Mouse (Mus musculus) liver, postnatal 0 days (tissue): ENCODE measurements around the gene Mbl1. TPM values are rescaled to one million over a fixed set of nuclear protein-coding genes. Genes with fewer than 3 reads are reported as not detected.
A peak's percentile ranks its signal among the peaks of the same experiment; 100 is the strongest.

Source experiments
- ATAC-seq: fragments of 200-750 bp; cut with Nextera tagmentation; 2 replicates; pipeline ENCODE4 v1.8.0; 2017; ENCODE audit warnings: mild to moderate bottlenecking, moderate library complexity
- DNase-seq: peaks from one replicate; pipeline ENCODE4 v3.0.0-alpha.2; 2016
- H3K27ac ChIP-seq: fragments of 300-500 bp; sonication (generic); 2 replicates; pipeline ENCODE4 v1.5.1; 2014; ENCODE audit warnings: antibody characterized with exemption, moderate library complexity, mild to moderate bottlenecking, low read depth
- H3K27me3 ChIP-seq: fragments of 300-500 bp; sonication (generic); 2 replicates; pipeline ENCODE4 v1.6.1; 2014; ENCODE audit warnings: low read length, control low read depth, mixed read lengths; ENCODE audit not compliant: insufficient read depth
- H3K36me3 ChIP-seq: fragments of 300-500 bp; sonication (generic); replicated peaks from 2 replicates; pipeline ENCODE4 v1.6.1; 2014; ENCODE audit warnings: mild to moderate bottlenecking, control low read depth, low read length, moderate library complexity, mixed read lengths; ENCODE audit not compliant: insufficient read depth
- H3K4me1 ChIP-seq: fragments of 300-500 bp; sonication (generic); 2 replicates; pipeline ENCODE4 v1.6.1; 2014; ENCODE audit warnings: antibody characterized with exemption, mild to moderate bottlenecking, control low read depth; ENCODE audit not compliant: insufficient read depth
- H3K4me2 ChIP-seq: fragments of 300-500 bp; sonication (generic); 2 replicates; pipeline ENCODE4 v1.6.1; 2014; ENCODE audit warnings: low read depth, mild to moderate bottlenecking, low read length, moderate library complexity, mixed read lengths
- H3K4me3 ChIP-seq: fragments of 300-500 bp; sonication (generic); 2 replicates; pipeline ENCODE4 v1.5.1; 2014; ENCODE audit warnings: low read depth, low read length
- H3K9ac ChIP-seq: fragments of 300-500 bp; sonication (generic); replicated peaks from 2 replicates; pipeline ENCODE4 v1.6.1; 2014; ENCODE audit warnings: mild to moderate bottlenecking, moderate library complexity
- H3K9me3 ChIP-seq: fragments of 300-500 bp; sonication (generic); 2 replicates; pipeline ENCODE4 v1.6.1; 2016; ENCODE audit warnings: mild to moderate bottlenecking, control low read depth, low read length, mixed read lengths
- CTCF ChIP-seq: sonication (generic); IDR thresholded peaks from 2 replicates; pipeline ENCODE4 v1.5.1; 2016; ENCODE audit warnings: antibody characterized with exemption, low read depth
- EP300 ChIP-seq: IDR thresholded peaks from 2 replicates; pipeline ENCODE4 v1.6.1; 2016; ENCODE audit warnings: antibody characterized with exemption, low read depth, mild to moderate bottlenecking
- WGBS: fragments of 180-500 bp; shearing (Covaris S2); extraction: QIAGEN DNeasy Blood & Tissue Kit; methylation state at CpG from one replicate; pipeline ENCODE4 v1.1.7; 2014; ENCODE audit not compliant: insufficient replicate concordance; 5-methylcytosine and 5-hydroxymethylcytosine counted together
- polyA plus RNA-seq: library from polyadenylated mRNA; unstranded; fragments of >200 nt; fragmentation: Nextera tagmentation; extraction: Ambion mirVana; gene quantifications from 2 replicates; pipeline ENCODE4 v1.2.1, GENCODE M21; 2015

Mbl1 gene
- polyA plus RNA-seq, result 66.5 and 67.0 TPM in 2 replicates

- Histone ChIP-seq H3K36me3 (no peaks in the 10 kb centered on the region), H3K27ac (peak within 1 kb of the TSS; percentile 81), H3K9ac (peak within 1 kb of the TSS; percentile 32; the same call in 1 of the 2 replicates), H3K4me3 (peak within 1 kb of the TSS; percentile 33), H3K9me3 (no peaks in the 10 kb centered on the region), H3K27me3 (no peaks in the 10 kb centered on the region), H3K4me2 (peak within 1 kb of the TSS; percentile 54), H3K4me1 (0 out of 2 replicates have a peak, but pooled peaks cover 2% of the 10 kb centered on the region)
- WGBS, result 61% methylated on average over 7 of the region's 7 CpGs
- DNase-seq (peak; percentile 26), ATAC-seq (peak; percentile 91)
- no peak for TF ChIP-seq CTCF
- peak; percentile 43; the same call in 1 of the 2 replicates for TF ChIP-seq EP300
These were observed at the start of gene Mbl1 for GRCm38 (mm10) chr14:41151220-41151898. Gene Mbl1 (plus strand): TSS chr14:41151458.

DNA sequence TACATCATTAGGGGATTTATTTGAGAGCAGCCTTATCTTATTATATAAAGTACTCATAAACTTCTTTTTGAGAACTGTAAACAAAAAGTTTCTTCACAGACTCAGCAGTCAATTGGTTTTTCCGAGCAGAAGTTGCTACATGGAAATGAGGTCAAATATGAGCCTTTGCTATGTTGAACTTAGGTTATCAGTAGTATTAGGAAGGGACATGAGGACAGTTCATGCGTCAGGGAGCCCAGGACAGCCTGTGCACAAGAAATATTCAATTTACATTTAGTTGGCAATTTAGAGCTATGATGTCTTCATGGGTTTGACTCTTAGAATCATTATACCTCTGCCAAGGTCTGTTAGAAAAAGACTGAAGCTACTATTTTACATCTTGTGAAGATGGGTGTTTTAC, 49.0 kb upstream of the Mbl1 start:
- peak; percentile 90 for TF ChIP-seq EP300
- no peak for TF ChIP-seq CTCF
- no peak overlapping the region for H3K4me3 ChIP-seq
- ATAC-seq, result peak; percentile 41
- DNase-seq, result no peak
- WGBS, result 41% methylated on average over 2 of the region's 2 CpGs
- H3K4me1 ChIP-seq, result no peaks in the 10 kb centered on the region
- H3K9me3 ChIP-seq, result no peaks in the 10 kb centered on the region
- no peak overlapping the region for H3K9ac ChIP-seq
- H3K27me3 ChIP-seq, result no peaks in the 10 kb centered on the region
- peak overlapping the region; percentile 80 for H3K27ac ChIP-seq
- H3K4me2 ChIP-seq, result no peak overlapping the region
- H3K36me3 ChIP-seq, result no peaks in the 10 kb centered on the region

GRCm38 (mm10) chr14:41104853-41105444, 46.3 kb upstream of the Mbl1 start, which contains the start of gene Mat1a:
Gene Mat1a (plus strand): TSS chr14:41105035.
- peak; percentile 84 for ATAC-seq
- peak within 1 kb of the TSS; percentile 41 for H3K4me3 ChIP-seq
- H3K4me2 ChIP-seq, result peak within 1 kb of the TSS; percentile 56
- H3K9ac ChIP-seq, result peak within 1 kb of the TSS; percentile 71
- 39% methylated on average over 10 of the region's 10 CpGs for WGBS
- peak; percentile 70 for DNase-seq
- H3K36me3 ChIP-seq, result no peaks in the 10 kb centered on the region
- H3K27me3 ChIP-seq, result no peaks in the 10 kb centered on the region
- H3K9me3 ChIP-seq, result no peaks in the 10 kb centered on the region
- no peaks in the 10 kb centered on the region for H3K4me1 ChIP-seq
- H3K27ac ChIP-seq, result peak within 1 kb of the TSS; percentile 87
- TF ChIP-seq EP300 (peak; percentile 87), CTCF (no peak)

GRCm38 (mm10) chr14:41111031-41111668, 40.1 kb upstream of the Mbl1 start:
- peak overlapping the region; percentile 31; the same call in 1 of the 2 replicates for H3K27ac ChIP-seq
- 64% methylated on average over 7 of the region's 7 CpGs for WGBS
- H3K4me3 ChIP-seq, result no peak overlapping the region
- H3K9me3 ChIP-seq, result no peaks in the 10 kb centered on the region
- H3K27me3 ChIP-seq, result no peaks in the 10 kb centered on the region
- DNase-seq, result no peak
- 0 out of 2 replicates have a peak, but pooled peaks have one; percentile 6 for ATAC-seq
- no peak for TF ChIP-seq EP300
- no peak for TF ChIP-seq CTCF
- H3K4me1 ChIP-seq, result peaks cover 3% of the 10 kb centered on the region; the same call in 1 of the 2 replicates
- 0 out of 2 replicates have a peak overlapping the region, but pooled peaks have one; percentile 16 for H3K9ac ChIP-seq
- H3K36me3 ChIP-seq, result peaks cover 9% of the 10 kb centered on the region; the same call in 1 of the 2 replicates
- H3K4me2 ChIP-seq, result peak overlapping the region; percentile 59

DNA sequence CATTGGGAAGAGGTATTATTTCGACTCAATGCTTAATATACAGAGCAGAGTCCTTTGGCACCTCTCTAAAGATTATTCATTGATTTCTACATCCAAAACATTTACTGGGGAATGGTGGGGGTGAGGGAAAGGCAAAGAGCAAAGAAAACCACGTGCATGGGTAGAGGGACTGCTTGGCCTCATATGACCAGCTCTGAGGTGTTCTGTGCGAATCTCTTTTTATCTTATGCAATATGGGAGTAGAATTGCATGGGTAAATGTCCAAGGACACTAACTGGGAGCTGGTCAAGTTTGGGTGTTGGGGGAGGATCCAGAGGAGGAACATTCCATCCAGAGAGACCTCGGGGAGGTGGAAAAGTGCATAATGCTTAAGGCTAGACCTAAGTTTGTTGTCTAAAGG, 38.3 kb upstream of the Mbl1 start:
- Histone ChIP-seq H3K4me3 (no peak overlapping the region), H3K4me2 (no peak overlapping the region), H3K36me3 (peaks cover 12% of the 10 kb centered on the region; the same call in 1 of the 2 replicates), H3K27ac (no peak overlapping the region; the same call in 1 of the 2 replicates), H3K9me3 (no peaks in the 10 kb centered on the region), H3K9ac (no peak overlapping the region), H3K4me1 (peaks cover 3% of the 10 kb centered on the region; the same call in 1 of the 2 replicates), H3K27me3 (no peaks in the 10 kb centered on the region)
- TF ChIP-seq EP300, result peak; percentile 69
- TF ChIP-seq CTCF, result no peak
- peak; percentile 40 for ATAC-seq
- WGBS, result 45% methylated on average over 4 of the region's 4 CpGs
- DNase-seq, result peak; percentile 33

- Histone ChIP-seq H3K9ac (no peak overlapping the region), H3K4me3 (no peak overlapping the region), H3K27ac (peak overlapping the region; percentile 44), H3K36me3 (peaks cover 19% of the 10 kb centered on the region), H3K4me1 (peaks cover under 1% of the 10 kb centered on the region; the same call in 1 of the 2 replicates), H3K9me3 (no peaks in the 10 kb centered on the region), H3K4me2 (no peak overlapping the region), H3K27me3 (no peaks in the 10 kb centered on the region)
- 62% methylated on average over 3 of the region's 3 CpGs for WGBS
- no peak for TF ChIP-seq CTCF
- no peak for TF ChIP-seq EP300
- ATAC-seq (peak; percentile 4), DNase-seq (peak; percentile 26)
These were observed 35.0 kb upstream of the Mbl1 start for GRCm38 (mm10) chr14:41116271-41116670.
